Mouse (Mus musculus): ENCODE results near the gene Pank2. TPM values are rescaled to one million over a fixed set of nuclear protein-coding genes. Genes with fewer than 3 reads are reported as not detected.
A peak's percentile ranks its signal among the peaks of the same experiment; 100 is the strongest.
"Not testable (repeated sequence)": the region's sequence is repeated elsewhere in the genome, so short reads cannot be mapped to it uniquely, and the experiment has no call there.

The Pank2 gene
- polyA plus RNA-seq, 1 experiment from 2014 or later, result 22.3 TPM

DNA sequence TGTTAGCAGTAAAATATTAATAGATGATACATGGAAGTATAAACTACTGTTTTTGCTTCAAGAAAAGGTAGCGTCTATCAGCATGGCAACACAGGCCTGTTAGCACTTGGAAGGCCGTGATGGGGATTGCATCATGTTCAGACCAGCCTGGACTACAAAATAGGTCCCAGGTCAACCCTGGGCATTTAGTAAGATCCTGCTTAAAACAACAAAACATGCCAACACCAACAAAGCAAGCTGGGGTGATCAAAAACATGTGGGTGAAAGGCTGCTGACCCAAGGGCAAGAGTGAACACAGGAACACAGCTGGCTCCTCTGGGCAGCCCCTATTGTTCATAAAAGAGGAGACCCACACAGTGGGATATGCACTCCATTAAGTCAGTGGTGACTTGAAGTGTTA is 45.5 kb downstream of the Pank2 start:
- 0 out of 2 replicates have a peak, but pooled peaks cover 4% of the 10 kb centered on the region for H3K36me3 ChIP-seq (ENCODE audit: insufficient read depth, low read length)
- H3K27ac ChIP-seq (ENCODE audit: low read length), result no peak overlapping the region
- DNase-seq (ENCODE audit: low spot score) (no peak), ATAC-seq (no peak)
- H3K27me3 ChIP-seq (replicated peaks; ENCODE audit: insufficient read depth, low read length), result no peaks in the 10 kb centered on the region
- no peaks in the 10 kb centered on the region for H3K9me3 ChIP-seq (ENCODE audit: low read length)
- no peaks in the 10 kb centered on the region for H3K4me1 ChIP-seq (ENCODE audit: insufficient read depth, low read depth, low read length)
- no peak for TF ChIP-seq EP300 (IDR thresholded peaks at IDR 0.05)
- no peak for TF ChIP-seq CTCF (IDR thresholded peaks at IDR 0.05)
- 84% methylated on average over 2 of the region's 2 CpGs for WGBS
- no peak overlapping the region for H3K9ac ChIP-seq (replicated peaks; ENCODE audit: low read depth)
- no peak overlapping the region for H3K4me2 ChIP-seq (replicated peaks; ENCODE audit: low read depth, low read length)
- H3K4me3 ChIP-seq (ENCODE audit: low read depth, low read length), result no peak overlapping the region

DNA sequence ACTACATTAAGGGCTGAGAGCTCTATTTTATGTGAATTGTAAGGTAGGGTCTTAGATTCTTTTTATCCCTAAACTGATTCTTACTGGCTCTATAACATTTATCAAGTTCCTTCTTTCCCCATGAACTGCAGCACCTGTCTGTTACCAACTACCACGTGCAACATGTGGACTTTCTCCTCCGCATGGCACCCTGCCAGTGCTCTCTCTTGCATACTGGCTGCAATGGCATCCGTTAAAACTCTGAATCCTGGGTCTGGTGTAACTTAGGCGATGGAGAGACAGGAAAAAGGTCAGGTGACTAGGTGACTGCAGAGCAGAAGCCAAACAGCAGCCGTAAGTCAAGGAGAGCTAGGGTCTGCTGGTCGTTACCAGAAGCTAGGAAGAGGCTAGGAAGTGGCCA is 47.0 kb downstream of the Pank2 start:
- H3K4me1 ChIP-seq (ENCODE audit: insufficient read depth, low read depth, low read length), result no peaks in the 10 kb centered on the region
- TF ChIP-seq EP300 (IDR thresholded peaks at IDR 0.05) (no peak), CTCF (IDR thresholded peaks at IDR 0.05) (no peak)
- no peak overlapping the region for H3K27ac ChIP-seq (ENCODE audit: low read length)
- ATAC-seq, result no peak
- 56% methylated on average over 6 of the region's 6 CpGs for WGBS
- no peak for DNase-seq (ENCODE audit: low spot score)
- H3K4me2 ChIP-seq (replicated peaks; ENCODE audit: low read depth, low read length), result no peak overlapping the region
- H3K4me3 ChIP-seq (ENCODE audit: low read depth, low read length), result no peak overlapping the region
- no peaks in the 10 kb centered on the region for H3K9me3 ChIP-seq (ENCODE audit: low read length)
- no peaks in the 10 kb centered on the region for H3K36me3 ChIP-seq (ENCODE audit: insufficient read depth, low read length)
- no peaks in the 10 kb centered on the region for H3K27me3 ChIP-seq (replicated peaks; ENCODE audit: insufficient read depth, low read length)
- no peak overlapping the region for H3K9ac ChIP-seq (replicated peaks; ENCODE audit: low read depth)

DNA sequence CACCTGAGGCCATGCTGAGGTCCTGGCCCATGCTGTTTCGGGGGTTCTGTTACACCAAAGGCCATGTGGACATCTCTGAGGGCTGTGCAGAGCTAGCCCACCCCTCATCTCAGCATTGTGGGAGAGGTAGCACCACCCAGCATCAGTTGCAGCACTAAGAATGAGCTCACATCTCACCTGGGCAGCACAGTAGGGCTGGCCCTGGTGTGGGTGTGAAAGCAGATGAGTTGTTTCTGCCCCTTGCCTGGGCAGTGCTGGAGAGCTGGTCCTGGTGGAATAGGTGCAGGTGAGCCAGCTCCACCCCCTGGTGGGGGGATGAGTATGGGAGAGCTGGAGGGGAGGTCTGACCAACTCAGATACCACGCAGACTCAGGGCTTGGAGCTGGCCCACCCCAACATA is 53.9 kb downstream of the Pank2 start:
- no peaks in the 10 kb centered on the region for H3K4me1 ChIP-seq (ENCODE audit: insufficient read depth, low read depth, low read length)
- H3K9ac ChIP-seq (replicated peaks; ENCODE audit: low read depth), result no peak overlapping the region
- H3K36me3 ChIP-seq (ENCODE audit: insufficient read depth, low read length), result no peaks in the 10 kb centered on the region
- TF ChIP-seq CTCF (IDR thresholded peaks at IDR 0.05), result no peak
- no peak for TF ChIP-seq EP300 (IDR thresholded peaks at IDR 0.05)
- no peak overlapping the region for H3K4me2 ChIP-seq (replicated peaks; ENCODE audit: low read depth, low read length)
- no peaks in the 10 kb centered on the region for H3K9me3 ChIP-seq (ENCODE audit: low read length)
- no peak overlapping the region for H3K4me3 ChIP-seq (ENCODE audit: low read depth, low read length)
- no peak overlapping the region for H3K27ac ChIP-seq (ENCODE audit: low read length)
- no peaks in the 10 kb centered on the region for H3K27me3 ChIP-seq (replicated peaks; ENCODE audit: insufficient read depth, low read length)
- ATAC-seq (no peak), DNase-seq (ENCODE audit: low spot score) (no peak)
- 86% methylated on average over 2 of the region's 2 CpGs for WGBS

DNA sequence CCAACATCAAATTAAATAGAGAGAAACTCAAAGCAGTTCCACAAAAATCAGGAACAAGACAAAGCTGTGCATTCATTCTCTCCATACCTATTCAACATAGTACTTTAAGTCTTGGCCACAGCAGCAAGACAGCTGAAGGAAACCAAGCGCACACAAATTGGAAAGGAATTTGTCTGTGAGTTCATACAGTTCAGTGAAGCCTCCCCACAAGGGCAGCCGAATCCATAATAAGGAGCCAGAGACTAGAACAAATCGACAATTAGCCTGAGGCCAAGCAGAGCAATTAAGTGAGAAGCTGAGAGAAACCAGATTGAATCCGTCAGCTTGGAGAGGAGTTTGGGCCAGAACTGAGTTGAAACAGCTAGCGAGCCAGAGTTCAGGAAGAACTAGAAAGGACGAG is 57.1 kb downstream of the Pank2 start:
- no peaks in the 10 kb centered on the region for H3K27me3 ChIP-seq (replicated peaks; ENCODE audit: insufficient read depth, low read length)
- ATAC-seq (no peak), DNase-seq (ENCODE audit: low spot score) (no peak)
- 88% methylated on average over 6 of the region's 6 CpGs for WGBS
- no peaks in the 10 kb centered on the region for H3K4me1 ChIP-seq (ENCODE audit: insufficient read depth, low read depth, low read length)
- TF ChIP-seq EP300 (IDR thresholded peaks at IDR 0.05) (no peak), CTCF (IDR thresholded peaks at IDR 0.05) (no peak)
- no peak overlapping the region for H3K4me3 ChIP-seq (ENCODE audit: low read depth, low read length)
- no peak overlapping the region for H3K27ac ChIP-seq (ENCODE audit: low read length)
- H3K9ac ChIP-seq (replicated peaks; ENCODE audit: low read depth), result no peak overlapping the region
- no peak overlapping the region for H3K4me2 ChIP-seq (replicated peaks; ENCODE audit: low read depth, low read length)
- no peaks in the 10 kb centered on the region for H3K36me3 ChIP-seq (ENCODE audit: insufficient read depth, low read length)
- H3K9me3 ChIP-seq (ENCODE audit: low read length), result no peaks in the 10 kb centered on the region

DNA sequence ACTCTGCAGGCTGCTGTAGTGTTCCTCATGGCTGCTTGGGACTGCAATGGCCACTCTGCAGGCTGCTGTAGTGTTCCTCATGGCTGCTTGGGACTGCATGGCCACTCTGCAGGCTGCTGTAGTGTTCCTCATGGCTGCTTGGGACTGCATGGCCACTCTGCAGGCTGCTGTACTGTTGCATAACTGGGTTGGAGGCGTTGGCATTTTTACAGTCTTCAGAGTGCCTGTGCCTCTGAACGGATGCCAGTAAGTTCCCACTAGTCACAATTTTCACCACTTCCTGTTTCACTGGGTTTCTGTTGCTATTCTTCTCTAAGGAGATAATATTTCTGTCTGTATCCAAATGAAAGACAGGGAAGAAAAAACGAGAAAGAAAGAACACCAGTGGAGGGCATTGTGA is 58.9 kb downstream of the Pank2 start:
- 14% methylated on average over 3 of the region's 3 CpGs for WGBS
- not testable (repeated sequence) for H3K27me3 ChIP-seq (replicated peaks; ENCODE audit: insufficient read depth, low read length); H3K4me1 ChIP-seq (ENCODE audit: insufficient read depth, low read depth, low read length); H3K9me3 ChIP-seq (ENCODE audit: low read length); H3K4me3 ChIP-seq (ENCODE audit: low read depth, low read length); H3K9ac ChIP-seq (replicated peaks; ENCODE audit: low read depth); H3K4me2 ChIP-seq (replicated peaks; ENCODE audit: low read depth, low read length); H3K36me3 ChIP-seq (ENCODE audit: insufficient read depth, low read length); H3K27ac ChIP-seq (ENCODE audit: low read length)
- DNase-seq (ENCODE audit: low spot score), result peak; percentile 88
- ATAC-seq, result peak; percentile 60

DNA sequence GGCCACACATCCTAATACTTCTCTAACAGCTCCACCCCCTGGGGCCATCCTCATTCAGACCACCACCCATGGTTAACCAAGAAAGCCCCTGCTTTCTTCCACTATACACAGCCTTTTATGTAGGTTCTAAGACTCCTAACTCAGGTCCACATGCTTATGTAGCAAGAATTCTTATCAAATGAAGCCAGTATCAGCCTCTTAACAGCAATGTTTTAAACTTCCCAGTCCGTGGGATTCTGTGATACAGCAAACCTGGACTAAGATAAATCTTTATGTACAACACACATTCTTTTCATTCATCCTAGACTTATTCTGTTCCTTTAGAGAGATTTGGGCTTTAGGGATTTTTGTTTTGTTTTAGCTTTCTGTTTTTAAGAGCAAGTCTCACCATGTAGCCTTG is 61.4 kb downstream of the Pank2 start:
- Histone ChIP-seq H3K4me2 (replicated peaks; ENCODE audit: low read depth, low read length) (no peak overlapping the region), H3K4me3 (ENCODE audit: low read depth, low read length) (no peak overlapping the region), H3K27me3 (replicated peaks; ENCODE audit: insufficient read depth, low read length) (no peaks in the 10 kb centered on the region), H3K9ac (replicated peaks; ENCODE audit: low read depth) (no peak overlapping the region), H3K36me3 (ENCODE audit: insufficient read depth, low read length) (no peaks in the 10 kb centered on the region), H3K27ac (ENCODE audit: low read length) (no peak overlapping the region), H3K4me1 (ENCODE audit: insufficient read depth, low read depth, low read length) (no peaks in the 10 kb centered on the region), H3K9me3 (ENCODE audit: low read length) (no peaks in the 10 kb centered on the region)
- ATAC-seq (no peak), DNase-seq (ENCODE audit: low spot score) (no peak)
- TF ChIP-seq CTCF (IDR thresholded peaks at IDR 0.05), result no peak
- TF ChIP-seq EP300 (IDR thresholded peaks at IDR 0.05), result no peak
- 46% methylated on average over 1 of the region's 1 CpGs for WGBS

DNA sequence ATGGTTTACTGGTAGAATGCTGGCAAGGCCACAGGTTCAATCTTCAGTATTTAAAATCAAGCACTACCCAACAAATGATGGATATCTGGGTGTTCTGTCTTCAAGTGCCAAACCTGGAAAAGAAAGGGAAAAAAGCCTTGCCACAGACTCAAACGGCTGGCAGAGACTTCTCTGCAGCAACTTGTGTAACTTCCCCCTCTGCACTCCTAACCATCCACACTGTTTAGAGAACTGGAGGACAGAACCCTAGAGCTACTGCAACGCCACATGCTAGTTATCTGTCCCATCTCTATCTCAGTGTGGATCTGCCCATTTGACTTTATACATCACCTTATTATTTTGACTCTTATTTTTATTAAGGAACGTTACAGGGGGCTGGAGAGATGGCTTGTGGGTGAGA is 63.7 kb downstream of the Pank2 start:
- TF ChIP-seq EP300 (IDR thresholded peaks at IDR 0.05) (no peak), CTCF (IDR thresholded peaks at IDR 0.05) (no peak)
- H3K4me2 ChIP-seq (replicated peaks; ENCODE audit: low read depth, low read length), result no peak overlapping the region
- H3K4me3 ChIP-seq (ENCODE audit: low read depth, low read length), result no peak overlapping the region
- H3K36me3 ChIP-seq (ENCODE audit: insufficient read depth, low read length), result no peaks in the 10 kb centered on the region
- H3K9ac ChIP-seq (replicated peaks; ENCODE audit: low read depth), result no peak overlapping the region
- ATAC-seq, result no peak
- H3K9me3 ChIP-seq (ENCODE audit: low read length), result no peaks in the 10 kb centered on the region
- DNase-seq (ENCODE audit: low spot score), result peak; percentile 22
- no peaks in the 10 kb centered on the region for H3K4me1 ChIP-seq (ENCODE audit: insufficient read depth, low read depth, low read length)
- no peaks in the 10 kb centered on the region for H3K27me3 ChIP-seq (replicated peaks; ENCODE audit: insufficient read depth, low read length)
- H3K27ac ChIP-seq (ENCODE audit: low read length), result no peak overlapping the region
- WGBS, result 32% methylated on average over 3 of the region's 3 CpGs
